Mouse (Mus musculus): Measurements from ENCODE around the gene Hrh2. TPM values are rescaled to one million over a fixed set of nuclear protein-coding genes. Genes with fewer than 3 reads are reported as not detected.
A peak's percentile ranks its signal among the peaks of the same experiment; 100 is the strongest.

Hrh2 gene
- total RNA-seq, 2 experiments from 2014 or later, result 6.9 to 7.8 TPM

- no peak for DNase-seq (ENCODE audit: low spot score in 2 of 2)
Measured at GRCm38 (mm10) chr13:54215777-54216316, 23.9 kb downstream of the Hrh2 start.

GRCm38 (mm10) chr13:54218341-54218740 lies 26.4 kb downstream of the Hrh2 start:
- peak in 1 of 2 experiments; percentile 43 for DNase-seq (ENCODE audit: low spot score in 2 of 2)

- DNase-seq (ENCODE audit: low spot score in 2 of 2), result no peak
Measured at GRCm38 (mm10) chr13:54221631-54222179, 29.8 kb downstream of the Hrh2 start.

GRCm38 (mm10) chr13:54222921-54223769 lies 31.2 kb downstream of the Hrh2 start:
- no peak for DNase-seq (ENCODE audit: low spot score in 2 of 2)

GRCm38 (mm10) chr13:54227916-54228483 lies 36.1 kb downstream of the Hrh2 start:
- DNase-seq (ENCODE audit: low spot score in 2 of 2), result peak; percentile 24 to 84

GRCm38 (mm10) chr13:54230081-54230480 lies 38.2 kb downstream of the Hrh2 start:
- DNase-seq (ENCODE audit: low spot score in 2 of 2), result no peak

- no peak for DNase-seq (ENCODE audit: low spot score in 2 of 2)
Measured at GRCm38 (mm10) chr13:54231868-54232267, 39.9 kb downstream of the Hrh2 start.

GRCm38 (mm10) chr13:54237512-54237911 lies 45.6 kb downstream of the Hrh2 start:
- DNase-seq (ENCODE audit: low spot score in 2 of 2), result no peak

GRCm38 (mm10) chr13:54238585-54239323 lies 46.8 kb downstream of the Hrh2 start:
- no peak for DNase-seq (ENCODE audit: low spot score in 2 of 2)

GRCm38 (mm10) chr13:54242380-54242779 lies 50.5 kb downstream of the Hrh2 start:
- DNase-seq (ENCODE audit: low spot score in 2 of 2), result peak in 1 of 2 experiments; percentile 46

- DNase-seq (ENCODE audit: low spot score in 2 of 2), result no peak
Measured at GRCm38 (mm10) chr13:54245204-54245603, 53.3 kb downstream of the Hrh2 start.

- DNase-seq (ENCODE audit: low spot score in 2 of 2), result peak; percentile 86 to 96
Measured at GRCm38 (mm10) chr13:54247545-54247944, 55.6 kb downstream of the Hrh2 start.

GRCm38 (mm10) chr13:54248436-54248995 lies 56.6 kb downstream of the Hrh2 start:
- no peak for DNase-seq (ENCODE audit: low spot score in 2 of 2)

- no peak for DNase-seq (ENCODE audit: low spot score in 2 of 2)
Measured at GRCm38 (mm10) chr13:54249007-54249406, 57.1 kb downstream of the Hrh2 start.

GRCm38 (mm10) chr13:54250346-54250745 lies 58.4 kb downstream of the Hrh2 start:
- no peak for DNase-seq (ENCODE audit: low spot score in 2 of 2)

GRCm38 (mm10) chr13:54251541-54252225 lies 59.8 kb downstream of the Hrh2 start:
- no peak for DNase-seq (ENCODE audit: low spot score in 2 of 2)

GRCm38 (mm10) chr13:54257580-54258223 lies 65.8 kb downstream of the Hrh2 start:
- DNase-seq (ENCODE audit: low spot score in 2 of 2), result peak; percentile 36 to 73

- no peak for DNase-seq (ENCODE audit: low spot score in 2 of 2)
Measured at GRCm38 (mm10) chr13:54258231-54258743, 66.4 kb downstream of the Hrh2 start.

GRCm38 (mm10) chr13:54260318-54260717 lies 68.4 kb downstream of the Hrh2 start:
- DNase-seq (ENCODE audit: low spot score in 2 of 2), result peak; percentile 42 to 63

Data from layer of hippocampus, adult 18-20 months (tissue).